Mouse (Mus musculus): ENCODE measurements at regions not wholly inside any gene's neighbourhood (a gene's known extent, or its start where the extent isn't known, plus 50 kb on each side); places are given as distances from the start of the nearest gene placed in this dataset.

GRCm38 (mm10) chr11:79787766-79788165 is 174.4 kb downstream of the Utp6 start:
- TF ChIP-seq GATA1 (IDR thresholded peaks at IDR 0.05; ENCODE audit: borderline replicate concordance, low read length) (no peak), CTCF (IDR thresholded peaks at IDR 0.05; ENCODE audit: low read depth, low read length) (no peak)

Measured in G1E (cell line).